Mouse (Mus musculus) urinary bladder, adult 2 months (tissue): Measurements from ENCODE around the gene Gm42517. TPM values are rescaled to one million over a fixed set of nuclear protein-coding genes. Genes with fewer than 3 reads are reported as not detected.

ENCODE experiments used
- DNase-seq: peaks from one replicate; pipeline ENCODE4 v3.0.0; 2022; ENCODE audit warnings: low spot score
- polyA plus RNA-seq: library from polyadenylated mRNA; depleted of rRNA; stranded (reverse); fragments of >200 nt; gene quantifications from 2 replicates; pipeline ENCODE4 v1.2.3, GENCODE M21; 2012; rRNA removed

Gene Gm42517
- polyA plus RNA-seq, 1 experiment: 1.7 TPM

DNA sequence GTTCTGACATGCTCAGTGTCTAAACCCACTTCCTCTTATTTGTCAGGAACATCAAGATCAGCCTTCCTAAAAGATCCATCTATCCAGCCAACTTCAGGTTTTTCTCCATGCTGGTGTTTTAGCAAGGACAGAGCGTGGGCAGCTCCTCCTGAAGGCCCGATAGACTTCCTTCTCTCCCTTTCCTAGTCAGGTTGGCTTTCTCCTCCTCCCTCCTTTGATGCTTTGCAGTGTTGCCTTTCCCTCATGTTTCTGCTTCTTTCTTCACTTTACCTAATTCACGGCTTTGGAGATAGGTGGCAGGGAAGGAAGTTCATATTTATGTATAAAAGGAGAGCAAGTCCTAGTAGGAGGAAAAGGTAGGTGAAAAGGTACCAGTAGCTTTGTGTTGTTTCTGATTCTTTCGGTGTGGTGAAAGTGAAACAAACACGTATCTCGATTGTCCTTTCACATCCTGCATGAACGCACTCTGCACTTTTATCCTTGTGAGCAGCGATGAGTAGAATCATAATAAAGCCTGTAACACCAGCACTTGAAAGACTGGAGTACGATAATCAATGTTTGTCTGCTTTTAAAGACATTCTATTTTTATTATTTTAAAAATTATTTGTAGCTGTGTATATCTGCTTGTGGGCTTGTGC, 18.1 kb downstream of the Gm42517 start:
- DNase-seq: no peak

DNA sequence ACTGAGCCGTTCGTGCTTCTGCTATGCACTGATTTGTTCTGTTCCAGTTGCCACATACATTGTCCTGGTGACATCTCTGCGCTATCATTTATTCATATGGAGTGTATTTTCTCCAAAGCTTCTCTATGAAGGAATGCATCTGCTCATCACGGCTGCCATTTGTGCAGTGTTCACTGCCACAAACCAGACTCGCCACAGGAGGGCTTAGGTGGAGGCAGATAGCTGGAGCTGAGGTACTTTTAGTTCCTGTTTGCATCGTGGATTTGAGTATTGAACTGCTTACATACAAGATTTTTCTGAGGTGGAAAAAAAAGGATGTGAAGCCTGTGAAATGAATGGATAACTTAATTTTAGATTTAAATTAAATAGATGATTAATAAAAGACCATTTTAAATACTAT, 19.9 kb downstream of the Gm42517 start:
- DNase-seq: no peak

DNA sequence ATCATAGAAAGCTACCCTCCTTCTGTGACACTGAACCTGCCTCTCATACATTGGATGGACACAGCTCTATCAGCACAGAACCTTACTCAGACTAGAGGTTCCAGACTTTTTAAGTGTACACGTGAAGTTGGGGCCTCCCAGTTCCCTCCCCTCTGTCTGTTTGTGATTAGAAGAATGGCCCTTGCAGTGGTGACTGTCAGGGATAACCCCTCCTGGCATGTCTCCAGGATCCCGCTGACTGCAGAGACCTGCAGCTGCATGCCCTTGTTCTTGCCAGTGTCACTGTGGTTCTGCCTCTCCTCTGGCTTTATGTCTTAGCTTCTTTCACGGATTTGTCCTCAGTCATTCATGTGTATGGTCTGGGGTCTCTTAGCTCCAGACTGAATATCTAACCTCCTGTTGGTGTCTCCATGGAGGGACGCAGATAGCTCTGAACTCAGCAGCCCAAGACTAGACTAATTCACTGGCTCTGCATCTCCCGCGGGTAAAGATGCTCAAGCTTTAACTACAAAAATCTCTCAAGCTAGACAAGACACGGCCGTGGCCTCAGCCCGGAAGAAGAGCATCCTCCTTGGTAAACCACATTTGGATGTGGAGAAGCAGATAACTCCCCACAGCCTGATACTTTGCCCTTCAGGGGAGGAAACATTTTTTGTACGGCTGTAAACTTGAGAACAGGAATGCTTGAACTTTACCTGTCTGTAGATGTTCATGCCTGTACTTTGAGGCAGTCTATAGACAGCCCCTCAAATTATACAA, 22.2 kb downstream of the Gm42517 start:
- no peak for DNase-seq

DNA sequence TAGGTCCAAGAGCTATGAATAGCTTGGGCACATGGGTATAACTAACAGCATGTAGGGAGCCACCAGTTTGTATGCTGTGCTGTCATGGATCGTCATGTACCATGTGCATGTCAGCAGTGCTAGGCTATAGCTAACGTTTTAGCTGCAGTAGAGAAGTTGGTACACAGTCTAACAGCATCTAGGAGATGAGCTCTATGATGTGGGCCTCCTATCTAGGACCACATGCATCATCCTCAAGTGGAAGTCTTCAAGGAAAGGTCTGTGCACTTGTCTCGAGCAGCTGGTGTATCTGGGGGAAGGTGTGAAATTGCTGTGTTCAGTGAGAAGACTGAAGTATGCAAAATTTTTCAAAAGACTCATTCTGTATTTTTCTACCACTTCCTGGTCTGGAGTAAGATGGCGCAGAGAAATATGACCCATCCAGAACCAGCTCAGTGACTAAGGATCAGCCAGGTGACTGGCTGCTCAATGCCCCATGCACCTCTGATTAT, 24.0 kb downstream of the Gm42517 start:
- DNase-seq: no peak

DNA sequence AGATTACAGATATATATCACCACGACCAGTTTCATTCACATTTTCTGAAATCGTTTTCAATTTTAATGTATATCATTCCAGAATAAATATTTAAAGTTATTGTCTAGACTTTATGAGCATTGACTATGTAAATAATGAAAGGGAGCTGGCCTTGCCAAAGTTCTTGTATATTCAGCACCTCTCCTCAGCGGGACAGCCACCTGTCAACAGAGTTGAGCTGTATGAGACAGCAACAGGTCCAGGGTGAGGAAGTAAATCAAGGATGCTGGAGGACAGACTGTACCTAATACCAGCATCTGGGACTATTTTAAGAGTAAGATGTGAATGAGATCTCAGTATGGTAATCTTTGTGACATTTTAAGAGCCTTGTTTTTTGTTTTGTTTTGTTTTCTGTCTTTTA, 29.7 kb downstream of the Gm42517 start:
- no peak for DNase-seq

DNA sequence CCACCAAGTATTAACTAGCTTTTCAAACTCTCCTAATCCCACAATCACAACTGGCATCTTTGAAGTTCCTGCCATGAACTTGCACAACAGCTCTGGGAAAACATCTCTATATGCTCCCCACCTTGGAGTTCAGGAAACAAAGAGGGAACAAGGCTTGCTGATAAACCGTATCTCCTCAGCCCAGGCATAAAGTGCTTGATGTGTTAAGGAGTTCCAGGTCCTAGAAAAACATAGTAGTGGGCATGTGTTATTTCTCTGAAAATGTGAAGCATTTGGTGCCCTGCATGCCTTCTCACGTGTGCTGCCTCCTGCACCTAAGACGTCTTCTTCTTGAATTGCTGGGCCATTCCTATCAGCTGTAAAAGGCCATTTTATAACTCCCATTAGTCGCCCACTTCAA, 30.3 kb downstream of the Gm42517 start:
- DNase-seq: no peak

DNA sequence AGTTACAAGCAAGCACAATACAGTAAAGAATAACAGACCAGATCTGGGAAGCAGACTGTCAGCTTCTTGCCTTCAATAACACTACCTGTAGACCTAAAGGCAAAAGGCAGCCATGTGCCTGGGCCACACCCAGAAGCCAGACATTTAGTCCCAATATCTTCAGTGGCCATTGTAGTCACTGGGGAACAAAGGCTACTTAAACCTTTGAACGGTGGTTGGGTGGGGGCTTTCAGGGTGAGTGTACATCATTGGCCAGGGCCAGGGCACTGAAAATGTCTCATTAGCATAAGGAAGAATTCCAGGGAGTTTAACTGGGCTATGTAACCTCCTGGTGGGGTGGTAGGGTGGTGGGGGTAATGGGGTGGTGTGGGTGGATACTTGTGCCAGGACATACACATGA, 36.7 kb downstream of the Gm42517 start:
- DNase-seq: no peak

Other genes starting within 250 kb of the Gm42517 start
- gene Tmed5, start 235.3 kb downstream of the Gm42517 start, polyA plus RNA-seq: 20.1 and 28.2 TPM in 2 replicates
- gene Ccdc18, start 235.0 kb downstream of the Gm42517 start, polyA plus RNA-seq: 0.11 and 0.22 TPM in 2 replicates
- gene Dr1, start 99.0 kb downstream of the Gm42517 start, polyA plus RNA-seq: 23.5 and 27.0 TPM in 2 replicates
- gene Pigg, start 55.3 kb downstream of the Gm42517 start, polyA plus RNA-seq: 8.7 and 9.1 TPM in 2 replicates
- gene Pde6b, start 20.5 kb upstream of the Gm42517 start, polyA plus RNA-seq: not detected in 2 replicates
- gene Atp5k, start 66.5 kb upstream of the Gm42517 start, polyA plus RNA-seq: 219 and 292 TPM in 2 replicates
- 9.8 and 10.7 TPM in 2 replicates for gene Mfsd7a, start 81.0 kb upstream of the Gm42517 start, polyA plus RNA-seq
- gene Pcgf3, start 93.3 kb upstream of the Gm42517 start, polyA plus RNA-seq: 13.9 and 17.1 TPM in 2 replicates
- gene Cplx1, start 182.1 kb upstream of the Gm42517 start, polyA plus RNA-seq: 0.10 and 0.44 TPM in 2 replicates